Mouse (Mus musculus): ENCODE data around the gene Cnot6. TPM values are rescaled to one million over a fixed set of nuclear protein-coding genes. Genes with fewer than 3 reads are reported as not detected.
A peak's percentile ranks its signal among the peaks of the same experiment; 100 is the strongest.

Gene Cnot6
- total and polyA plus RNA-seq, 3 experiments: 38.9 to 58.3 (median 49.3) TPM

- no peaks in the 10 kb centered on the region for H3K9me3 ChIP-seq (replicated peaks; ENCODE audit: insufficient read depth, low read length)
- no peak overlapping the region for H3K27ac ChIP-seq (ENCODE audit: control insufficient read depth, low read depth, low read length)
- peak; percentile 90 for DNase-seq (ENCODE audit: low read depth, low spot score)
- TF ChIP-seq CTCF (IDR thresholded peaks at IDR 0.05 in 2 of 3, conservative IDR thresholded peaks at IDR 0.05 in 1 of 3; ENCODE audit: control insufficient read depth in 1 of 3, insufficient read depth in 1 of 3, low read depth in 2 of 3, low read length in 3 of 3, poor library complexity in 1 of 3, severe bottlenecking in 1 of 3) (peak in 2 of 3 experiments; percentile 84 to 94), MYB (IDR thresholded peaks at IDR 0.05; ENCODE audit: low read depth, low read length) (no peak), USF1 (IDR thresholded peaks at IDR 0.05; ENCODE audit: low read depth, low read length) (no peak), GATA1 (IDR thresholded peaks at IDR 0.05; ENCODE audit: low read depth, low read length) (peak; percentile 89), MXI1 (IDR thresholded peaks at IDR 0.05; ENCODE audit: low read depth, low read length) (peak; percentile 55; the same call in 1 of the 2 replicates), POLR2AphosphoS2 (IDR thresholded peaks at IDR 0.05; ENCODE audit: low read length) (no peak), BHLHE40 (IDR thresholded peaks at IDR 0.05; ENCODE audit: borderline replicate concordance, low read depth, low read length) (peak; percentile 52), KAT2A (conservative IDR thresholded peaks at IDR 0.05; ENCODE audit: low read depth, low read length) (no peak), MYC (IDR thresholded peaks at IDR 0.05; ENCODE audit: low read depth, low read length) (peak; percentile 89; the same call in 1 of the 2 replicates), CHD2 (IDR thresholded peaks at IDR 0.05; ENCODE audit: low read length) (no peak), ETS1 (IDR thresholded peaks at IDR 0.05; ENCODE audit: low read depth, low read length) (peak; percentile 31; the same call in 1 of the 2 replicates), TAL1 (IDR thresholded peaks at IDR 0.05; ENCODE audit: low read length) (no peak), SIN3A (IDR thresholded peaks at IDR 0.05; ENCODE audit: low read length) (peak; percentile 84), JUND (IDR thresholded peaks at IDR 0.05; ENCODE audit: low read depth, low read length) (no peak), ZNF384 (IDR thresholded peaks at IDR 0.05; ENCODE audit: low read depth, low read length) (peak; percentile 40; the same call in 1 of the 2 replicates), POLR2AphosphoS5 (IDR thresholded peaks at IDR 0.05; ENCODE audit: borderline replicate concordance, low read depth, low read length) (no peak), ZKSCAN1 (IDR thresholded peaks at IDR 0.05; ENCODE audit: low read depth, low read length) (no peak), NELFE (IDR thresholded peaks at IDR 0.05; ENCODE audit: low read depth, low read length) (no peak), MEF2A (IDR thresholded peaks at IDR 0.05; ENCODE audit: extremely low read depth, insufficient replicate concordance, low read depth, low read length, poor library complexity, severe bottlenecking) (no peak), NRF1 (IDR thresholded peaks at IDR 0.05; ENCODE audit: insufficient read depth, low read depth, low read length, poor library complexity, severe bottlenecking) (no peak), ZC3H11A (IDR thresholded peaks at IDR 0.05; ENCODE audit: low read depth, low read length) (peak; percentile 100), UBTF (IDR thresholded peaks at IDR 0.05; ENCODE audit: borderline replicate concordance, insufficient read depth, low read depth, low read length) (no peak), POLR2A (IDR thresholded peaks at IDR 0.05; ENCODE audit: control insufficient read depth in 1 of 2, insufficient read depth in 1 of 2, low read depth in 1 of 2, low read length in 2 of 2, poor library complexity in 1 of 2) (no peak), USF2 (IDR thresholded peaks at IDR 0.05; ENCODE audit: borderline replicate concordance in 1 of 2, insufficient read depth in 1 of 2, low read depth in 1 of 2, low read length in 2 of 2) (no peak), TBP (IDR thresholded peaks at IDR 0.05; ENCODE audit: low read depth, low read length) (0 out of 2 replicates have a peak, but pooled peaks have one; percentile 38), CHD1 (IDR thresholded peaks at IDR 0.05; ENCODE audit: low read depth, low read length) (no peak), E2F4 (IDR thresholded peaks at IDR 0.05; ENCODE audit: borderline replicate concordance, low read depth, low read length) (no peak), ZMIZ1 (IDR thresholded peaks at IDR 0.05; ENCODE audit: low read depth, low read length) (no peak), TCF12 (IDR thresholded peaks at IDR 0.05; ENCODE audit: low read depth, low read length) (0 out of 2 replicates have a peak, but pooled peaks have one; percentile 32), RCOR1 (IDR thresholded peaks at IDR 0.05; ENCODE audit: low read depth, low read length) (peak; percentile 67), MAZ (IDR thresholded peaks at IDR 0.05; ENCODE audit: low read depth, low read length) (peak; percentile 40; the same call in 1 of the 2 replicates), SMC3 (IDR thresholded peaks at IDR 0.05; ENCODE audit: low read depth, low read length) (peak; percentile 100), EP300 (IDR thresholded peaks at IDR 0.05; ENCODE audit: low read depth in 1 of 2, low read length in 2 of 2) (peak; percentile 32 to 71; a peak in 3 of 4 replicates), GABPA (IDR thresholded peaks at IDR 0.05; ENCODE audit: low read depth, low read length) (no peak), MAFK (IDR thresholded peaks at IDR 0.05; ENCODE audit: borderline replicate concordance, low read depth, low read length) (no peak), MAX (IDR thresholded peaks at IDR 0.05; ENCODE audit: low read length) (peak; percentile 66; the same call in 1 of the 2 replicates), HCFC1 (IDR thresholded peaks at IDR 0.05; ENCODE audit: low read depth, low read length) (peak; percentile 48; the same call in 1 of the 2 replicates)
Observed at GRCm38 (mm10) chr11:49727877-49728276, 15.4 kb upstream of the Cnot6 start.

More at GRCm38 (mm10) chr11:49727877-49728276, 15.4 kb upstream of the Cnot6 start:
- Histone ChIP-seq H3K27me3 (ENCODE audit: control insufficient read depth in 1 of 2, insufficient read depth in 2 of 2, low read length in 2 of 2) (no peaks in the 10 kb centered on the region), H3K79me2 (ENCODE audit: control insufficient read depth, insufficient read depth, low read length, poor library complexity) (no peaks in the 10 kb centered on the region), H3K36me3 (ENCODE audit: control insufficient read depth in 1 of 2, insufficient read depth in 2 of 2, low read length in 2 of 2) (peaks cover 0 to 4% of the 10 kb centered on the region in 2 experiments; a peak in 2 of 4 replicates), H3K9ac (ENCODE audit: control insufficient read depth, low read depth, low read length, poor library complexity, severe bottlenecking) (no peak overlapping the region), H3K4me1 (ENCODE audit: control insufficient read depth in 1 of 2, insufficient read depth in 2 of 2, low read length in 2 of 2) (no peaks in the 10 kb centered on the region), H3K4me3 (ENCODE audit: control insufficient read depth in 1 of 2, insufficient read depth in 1 of 2, low read depth in 2 of 2, low read length in 2 of 2) (no peak overlapping the region)
